Mouse (Mus musculus): ENCODE results near the gene Olfr715.
"Not testable (repeated sequence)": the region's sequence is repeated elsewhere in the genome, so short reads cannot be mapped to it uniquely, and the experiment has no call there.

Olfr715 gene

DNA sequence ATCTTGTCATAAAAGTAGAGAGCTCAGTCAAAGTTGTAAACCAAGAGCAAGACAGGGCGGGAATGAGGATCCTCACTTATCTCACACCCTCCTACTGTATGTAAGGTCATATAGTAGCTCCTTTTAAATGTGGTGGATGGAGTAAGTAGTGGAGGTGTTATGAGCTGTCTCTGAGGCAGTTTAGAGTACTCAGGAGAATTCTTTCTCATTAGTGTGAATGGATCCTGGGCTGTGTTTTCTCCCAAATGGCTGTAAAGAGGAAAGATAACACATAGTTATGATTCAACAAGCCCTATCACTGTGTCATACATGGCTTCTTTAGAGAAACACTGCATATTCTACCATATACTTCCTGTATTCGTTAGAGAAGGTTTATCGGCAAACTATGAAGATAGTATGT, at the start of gene Olfr715:
Olfr715 (minus strand) TSS at position 101 of the 400 bp plus-strand sequence.
- DNase-seq, result not testable (repeated sequence)

DNA sequence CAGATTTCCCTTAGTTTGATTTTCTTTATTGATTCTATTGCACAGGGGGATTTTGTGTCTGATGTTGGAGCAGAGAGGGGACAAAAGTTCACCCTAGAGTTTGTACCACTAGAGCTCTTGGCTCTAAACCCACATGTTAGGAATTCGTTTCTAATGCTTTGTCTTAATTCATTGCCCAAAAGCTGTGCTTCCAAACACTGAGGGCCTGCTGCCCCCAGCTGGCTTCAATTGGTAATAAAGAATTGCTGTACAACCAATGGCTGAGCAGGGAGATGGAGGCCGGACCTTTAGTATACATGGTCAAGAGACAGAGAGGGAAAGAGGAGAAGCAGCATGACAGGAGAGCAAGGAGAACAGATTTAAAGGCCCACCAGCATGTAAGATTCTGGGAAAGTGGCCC, 49.5 kb upstream of the Olfr715 start:
- no peak for DNase-seq

DNA sequence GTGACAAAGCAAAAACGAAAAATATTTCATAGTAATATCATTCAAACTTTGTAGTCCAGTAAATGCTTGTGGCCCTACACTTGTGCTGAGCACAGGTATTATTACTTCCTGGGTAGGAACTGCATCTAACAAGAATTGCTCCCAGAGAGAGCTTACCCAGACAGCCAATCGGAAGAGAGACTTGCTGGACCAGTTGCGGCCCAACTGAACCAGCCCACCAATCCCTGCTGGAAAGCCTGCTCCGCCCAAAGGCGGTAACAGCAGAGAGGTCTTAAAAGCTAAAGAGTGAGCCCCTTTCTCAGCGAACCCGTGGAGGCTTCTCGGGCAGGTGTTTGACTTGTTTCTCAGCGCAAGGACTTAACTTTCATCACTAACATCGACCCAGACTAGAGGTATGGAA, 35.8 kb upstream of the Olfr715 start, which contains the start of gene Nlrp14:
Nlrp14 (plus strand) TSS at position 301 of the 400 bp plus-strand sequence.
- no peak for DNase-seq

DNA sequence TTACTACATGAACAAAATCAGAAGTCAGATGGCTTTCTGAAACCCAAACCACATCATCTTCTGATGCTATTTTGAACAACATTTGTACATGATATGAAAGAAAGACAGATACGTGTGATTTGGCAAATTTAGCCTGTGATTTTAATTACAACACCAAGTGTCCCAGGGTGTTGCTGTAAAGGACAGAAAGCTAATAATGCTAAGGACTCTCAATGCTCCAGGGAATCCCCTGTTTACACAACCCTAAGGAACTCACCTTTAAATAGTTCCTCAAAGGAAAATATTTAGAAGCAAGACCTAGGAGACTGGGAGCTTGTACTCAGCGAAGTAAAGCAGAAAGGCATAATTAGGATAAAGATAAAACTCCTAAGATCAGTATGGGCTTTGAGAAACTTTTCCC, 7.1 kb upstream of the Olfr715 start, which contains the start of gene Olfr716:
Olfr716 (plus strand) TSS at position 301 of the 400 bp plus-strand sequence.
- DNase-seq, result not testable (repeated sequence)

DNA sequence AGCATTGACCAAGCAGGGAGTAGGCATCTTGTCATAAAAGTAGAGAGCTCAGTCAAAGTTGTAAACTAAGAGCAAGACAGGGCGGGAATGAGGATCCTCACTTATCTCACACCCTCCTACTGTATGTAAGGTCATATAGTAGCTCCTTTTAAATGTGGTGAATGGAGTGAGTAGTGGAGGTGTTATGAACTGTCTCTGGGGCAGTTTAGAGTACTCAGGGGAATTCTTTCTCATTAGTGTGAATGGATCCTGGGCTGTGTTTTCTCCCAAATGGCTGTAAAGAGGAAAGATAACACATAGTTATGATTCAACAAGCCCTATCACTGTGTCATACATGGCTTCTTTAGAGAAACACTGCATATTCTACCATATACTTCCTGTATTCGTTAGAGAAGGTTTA, 20.6 kb downstream of the Olfr715 start, which contains the start of gene Olfr715b:
Olfr715b (minus strand) TSS at position 101 of the 400 bp plus-strand sequence.
- DNase-seq, result not testable (repeated sequence)

DNA sequence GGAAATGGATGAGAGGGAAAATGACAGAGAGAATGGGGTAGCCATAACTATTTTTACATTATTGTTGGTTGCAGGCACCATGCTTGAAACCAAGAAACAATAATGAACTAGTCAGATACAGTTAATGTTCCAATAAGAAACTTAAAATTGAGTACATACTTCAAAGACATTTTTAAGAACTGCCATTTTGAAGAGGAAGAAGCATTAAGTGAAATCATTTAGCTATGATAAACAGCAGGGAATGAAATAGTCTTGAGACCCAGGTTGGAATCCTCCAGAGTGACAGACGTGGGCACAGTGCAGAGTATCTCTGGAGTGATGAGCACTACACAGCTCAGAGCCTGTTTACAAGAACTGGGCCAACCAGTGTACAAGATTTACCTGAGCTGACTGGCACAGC, 38.0 kb downstream of the Olfr715 start, which contains the start of gene Olfr17:
Olfr17 (plus strand) TSS at position 301 of the 400 bp plus-strand sequence.
- DNase-seq, result no peak

Data from kidney, adult 18-20 months (tissue).